Mouse (Mus musculus) heart, postnatal 4 days (tissue): ENCODE data around the gene Rwdd1. TPM values are rescaled to one million over a fixed set of nuclear protein-coding genes. Genes with fewer than 3 reads are reported as not detected.
"Not testable (repeated sequence)": the region's sequence is repeated elsewhere in the genome, so short reads cannot be mapped to it uniquely, and the experiment has no call there.

Experiments used
- DNase-seq: peaks from one replicate; pipeline ENCODE4 v3.0.0; 2021
- total RNA-seq, 2 experiments: library from RNA; stranded (reverse); gene quantifications; 2 replicates each; pipeline ENCODE4 v1.2.3; 2021

Gene Rwdd1
- total RNA-seq, result 100 to 1,000 TPM; 112 to 119 TPM

- peak; percentile 98 for DNase-seq
These were observed at the start of gene Rwdd1 for GRCm38 (mm10) chr10:34019302-34020075. Gene Rwdd1, minus strand, starts transcription at chr10:34019624.

- DNase-seq, result no peak
These were observed 47.2 kb upstream of the Rwdd1 start for GRCm38 (mm10) chr10:34066591-34066990.

- DNase-seq, result no peak
These were observed 34.6 kb upstream of the Rwdd1 start for GRCm38 (mm10) chr10:34053987-34054386.

- no peak for DNase-seq
These were observed 24.8 kb upstream of the Rwdd1 start, which contains the start of gene Calhm4 for GRCm38 (mm10) chr10:34044210-34044609. Gene Calhm4, minus strand, starts transcription at chr10:34044310.

- no peak for DNase-seq
These were observed 18.0 kb upstream of the Rwdd1 start, which contains the start of gene Trappc3l for GRCm38 (mm10) chr10:34037401-34037800. Gene Trappc3l, plus strand, starts transcription at chr10:34037597.

GRCm38 (mm10) chr10:34036587-34036986 is 17.2 kb upstream of the Rwdd1 start:
- no peak for DNase-seq

- DNase-seq, result peak; percentile 84
These were observed 14.3 kb upstream of the Rwdd1 start for GRCm38 (mm10) chr10:34033630-34034305.

GRCm38 (mm10) chr10:34030322-34030721 is 10.9 kb upstream of the Rwdd1 start:
- DNase-seq, result no peak

GRCm38 (mm10) chr10:34018746-34019301 is 600 bp downstream of the Rwdd1 start:
- no peak for DNase-seq

- DNase-seq, result no peak
These were observed 6.2 kb downstream of the Rwdd1 start for GRCm38 (mm10) chr10:34013241-34013640.

- DNase-seq, result no peak
These were observed 6.8 kb downstream of the Rwdd1 start for GRCm38 (mm10) chr10:34012581-34012980.

- no peak for DNase-seq
These were observed 21.0 kb downstream of the Rwdd1 start for GRCm38 (mm10) chr10:33998397-33998796.

- DNase-seq, result not testable (repeated sequence)
These were observed 22.7 kb downstream of the Rwdd1 start for GRCm38 (mm10) chr10:33996686-33997085.

GRCm38 (mm10) chr10:33986771-33987170 is 32.7 kb downstream of the Rwdd1 start:
- DNase-seq, result peak; percentile 74

GRCm38 (mm10) chr10:33974781-33975494 is 44.5 kb downstream of the Rwdd1 start:
- DNase-seq, result no peak

- DNase-seq, result no peak
These were observed 66.9 kb downstream of the Rwdd1 start for GRCm38 (mm10) chr10:33952509-33952908.

- peak; percentile 85 for DNase-seq
These were observed 68.4 kb downstream of the Rwdd1 start, which contains the start of gene Zup1 for GRCm38 (mm10) chr10:33950803-33951583. Gene Zup1, minus strand, starts transcription at chr10:33951269.
